Mouse (Mus musculus) subcutaneous adipose tissue, adult 2 months (tissue): Measurements from ENCODE around the gene Wdr45b. TPM values are rescaled to one million over a fixed set of nuclear protein-coding genes. Genes with fewer than 3 reads are reported as not detected.

Experiments
- polyA plus RNA-seq: library from polyadenylated mRNA; depleted of rRNA; stranded (reverse); fragments of >200 nt; gene quantifications from 2 replicates; pipeline ENCODE4 v1.2.3, GENCODE M21; 2012; ENCODE audit warnings: low replicate concordance; rRNA removed

The Wdr45b gene
- polyA plus RNA-seq = 53.6 and 69.7 TPM in 2 replicates

DNA sequence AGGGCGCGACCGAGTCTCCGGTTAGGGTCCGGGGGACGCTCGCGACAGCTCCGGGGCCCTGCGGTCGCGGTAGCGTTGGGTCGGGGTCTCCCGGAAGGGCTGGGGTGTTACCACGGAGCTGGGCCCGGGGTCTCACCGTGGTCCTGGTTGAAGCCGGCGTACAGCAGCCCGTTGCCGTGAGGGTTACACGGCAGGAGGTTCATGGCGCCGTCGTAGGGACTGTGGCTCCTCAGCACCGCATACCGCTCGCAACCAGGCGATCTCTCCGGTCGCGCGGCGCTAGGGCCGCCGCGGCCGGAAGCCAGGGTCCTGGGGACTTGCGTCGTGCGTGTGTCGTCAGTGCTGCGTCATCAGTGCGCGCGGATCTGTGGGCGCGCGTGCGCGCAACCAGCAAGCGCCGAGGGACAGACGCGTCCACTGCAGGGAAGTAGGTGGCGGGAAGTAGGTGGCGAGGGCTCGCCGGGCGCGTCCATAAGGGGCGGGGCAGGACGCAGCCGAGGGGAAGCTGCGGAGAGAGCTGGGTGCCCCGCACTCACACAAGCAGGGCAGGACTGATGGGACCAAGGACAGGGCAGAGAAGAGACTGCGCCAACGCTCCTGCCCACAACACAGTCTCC, at the start of gene Wdr45b:
Gene Wdr45b (minus strand): TSS at position 355 of the 617 bp plus-strand sequence.

GRCm38 (mm10) chr11:121387750-121388553, 33.7 kb upstream of the Wdr45b start, which contains the start of gene Rab40b:
Gene Rab40b, minus strand, starts transcription at chr11:121388251.

Other genes with a start within 250 kb of the Wdr45b start
- not detected in 2 replicates for gene Tex19.2, start 235.8 kb downstream of the Wdr45b start, polyA plus RNA-seq
- gene Tex19.1, start 208.3 kb downstream of the Wdr45b start, polyA plus RNA-seq = 0.09 TPM in 1 of 2 replicates, not detected in the other
- 0.06 TPM in 1 of 2 replicates, not detected in the other for gene Uts2r, start 194.2 kb downstream of the Wdr45b start, polyA plus RNA-seq
- gene Hexdc, start 150.0 kb downstream of the Wdr45b start, polyA plus RNA-seq = 14.6 and 22.0 TPM in 2 replicates
- 13.7 and 16.6 TPM in 2 replicates for gene Ogfod3, start 149.7 kb downstream of the Wdr45b start, polyA plus RNA-seq
- 24.4 and 38.6 TPM in 2 replicates for gene Cybc1, start 125.1 kb downstream of the Wdr45b start, polyA plus RNA-seq
- 32.7 and 35.6 TPM in 2 replicates for gene Narf, start 117.2 kb downstream of the Wdr45b start, polyA plus RNA-seq
- gene Foxk2, start 94.5 kb downstream of the Wdr45b start, polyA plus RNA-seq = 31.9 and 52.8 TPM in 2 replicates
- gene Rab40b, start 33.8 kb upstream of the Wdr45b start, polyA plus RNA-seq = 7.6 and 9.7 TPM in 2 replicates
- 15.5 and 20.2 TPM in 2 replicates for gene Fn3krp, start 67.0 kb upstream of the Wdr45b start, polyA plus RNA-seq
- 5.7 and 7.6 TPM in 2 replicates for gene Fn3k, start 80.5 kb upstream of the Wdr45b start, polyA plus RNA-seq
- gene Tbcd, start 97.5 kb upstream of the Wdr45b start, polyA plus RNA-seq = 71.3 and 86.8 TPM in 2 replicates
- 0.46 TPM in 1 of 2 replicates, not detected in the other for gene Zfp750, start 164.9 kb upstream of the Wdr45b start, polyA plus RNA-seq